Mouse (Mus musculus): ENCODE measurements at regions not wholly inside any gene's neighbourhood (a gene's known extent, or its start where the extent isn't known, plus 50 kb on each side); places are given as distances from the start of the nearest gene placed in this dataset.

DNA sequence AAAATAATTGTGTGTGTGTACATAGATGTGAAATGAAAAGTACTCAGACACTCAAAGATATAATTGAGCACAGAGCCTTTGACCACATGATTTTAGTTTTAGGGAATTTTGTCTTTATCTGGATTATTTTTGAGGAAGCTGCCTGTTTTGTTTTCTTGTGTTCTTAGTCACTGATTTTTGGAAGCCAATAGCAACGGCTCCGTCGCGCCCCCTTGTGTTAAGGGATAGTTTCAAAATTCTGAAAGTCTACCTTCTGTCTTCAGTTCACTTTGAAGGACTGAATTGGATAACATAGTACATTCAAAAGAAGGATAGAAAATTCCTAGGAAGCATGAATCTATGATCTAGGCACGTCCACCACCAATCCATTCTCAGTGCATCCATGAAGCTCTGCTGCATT is 185.8 kb upstream of the Sash1 start:
- DNase-seq (ENCODE audit: low spot score in 2 of 2), result peak in 1 of 2 experiments; percentile 17

GRCm38 (mm10) chr10:9069608-9070190 is 183.8 kb upstream of the Sash1 start:
- DNase-seq (ENCODE audit: low spot score in 2 of 2), result no peak

- no peak for DNase-seq (ENCODE audit: low spot score in 2 of 2)
Measured at GRCm38 (mm10) chr10:9066566-9066965, 180.7 kb upstream of the Sash1 start.

DNA sequence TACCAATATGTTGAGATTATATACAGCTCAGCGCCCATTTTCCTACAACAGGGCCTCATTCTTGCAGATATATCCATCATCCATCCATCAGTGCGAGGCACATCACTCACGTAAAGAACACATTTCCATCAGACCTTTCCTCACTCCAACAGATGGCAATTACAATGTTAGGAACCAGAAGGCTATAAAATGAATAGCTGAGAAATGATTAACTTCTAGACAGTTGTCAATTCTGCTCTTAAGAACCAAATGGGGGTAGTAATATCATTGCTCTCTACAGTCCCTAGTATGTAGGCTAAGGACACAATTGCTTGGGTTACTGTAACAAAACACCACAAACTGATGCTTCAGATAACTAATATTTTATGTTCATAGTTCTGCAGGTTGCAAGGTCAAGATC is 176.1 kb upstream of the Sash1 start:
- no peak for DNase-seq (ENCODE audit: low spot score in 2 of 2)

- DNase-seq (ENCODE audit: low spot score in 2 of 2), result no peak
Measured at GRCm38 (mm10) chr10:9055274-9055673, 169.4 kb upstream of the Sash1 start.

DNA sequence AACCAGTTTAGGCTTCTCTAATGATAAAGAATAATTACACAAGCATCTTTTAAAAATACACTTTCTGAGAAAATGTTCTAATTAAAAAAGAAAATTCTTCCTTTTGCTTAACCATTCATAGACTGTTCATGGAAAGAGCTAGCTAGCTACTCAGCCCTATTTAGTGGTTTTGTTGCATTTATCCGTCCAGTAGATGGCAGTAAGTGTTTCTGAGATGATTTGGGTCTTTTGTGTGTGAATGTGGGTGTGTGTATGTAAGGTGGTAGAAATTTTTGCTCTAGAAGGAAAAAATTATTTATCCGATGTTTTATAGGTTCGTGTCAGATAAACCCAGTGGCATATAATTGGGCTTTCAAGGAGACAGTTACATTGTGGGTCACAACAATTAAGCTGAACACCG is 167.5 kb upstream of the Sash1 start:
- DNase-seq (ENCODE audit: low spot score in 2 of 2), result peak in 1 of 2 experiments; percentile 33

GRCm38 (mm10) chr10:9047341-9047740 is 161.5 kb upstream of the Sash1 start:
- DNase-seq (ENCODE audit: low spot score in 2 of 2), result no peak

DNA sequence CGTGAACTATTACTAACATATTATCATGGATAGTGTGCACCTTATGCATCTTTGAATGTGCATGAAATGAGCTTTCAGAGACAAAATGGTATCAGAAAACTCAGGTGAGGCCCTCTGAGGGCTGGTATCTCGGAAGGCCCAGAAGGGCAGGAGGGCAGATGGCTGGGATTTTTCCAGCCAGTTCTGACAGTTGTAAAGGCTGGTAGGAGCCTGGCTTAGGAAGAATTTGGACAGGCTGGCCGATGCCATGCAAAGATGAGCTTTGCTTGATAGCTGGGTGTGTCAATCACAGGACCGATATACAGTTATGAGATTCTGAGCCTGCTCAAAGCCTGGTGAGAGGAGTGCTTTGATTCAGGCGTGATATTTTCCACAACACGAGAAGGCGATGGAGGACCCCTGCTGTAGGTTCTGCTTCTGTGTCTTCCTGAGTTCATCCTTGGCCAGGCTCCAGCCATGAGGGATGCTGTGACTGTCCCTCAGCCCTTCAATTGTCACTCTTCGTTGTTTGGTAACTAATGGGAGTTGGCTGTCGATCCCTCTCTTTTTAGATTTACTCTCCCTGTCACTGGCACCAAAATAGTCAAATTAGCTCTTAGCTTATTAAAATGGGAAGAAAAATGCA is 159.0 kb upstream of the Sash1 start:
- no peak for DNase-seq (ENCODE audit: low spot score in 2 of 2)

GRCm38 (mm10) chr10:9043507-9043906 is 157.6 kb upstream of the Sash1 start:
- no peak for DNase-seq (ENCODE audit: low spot score in 2 of 2)

DNA sequence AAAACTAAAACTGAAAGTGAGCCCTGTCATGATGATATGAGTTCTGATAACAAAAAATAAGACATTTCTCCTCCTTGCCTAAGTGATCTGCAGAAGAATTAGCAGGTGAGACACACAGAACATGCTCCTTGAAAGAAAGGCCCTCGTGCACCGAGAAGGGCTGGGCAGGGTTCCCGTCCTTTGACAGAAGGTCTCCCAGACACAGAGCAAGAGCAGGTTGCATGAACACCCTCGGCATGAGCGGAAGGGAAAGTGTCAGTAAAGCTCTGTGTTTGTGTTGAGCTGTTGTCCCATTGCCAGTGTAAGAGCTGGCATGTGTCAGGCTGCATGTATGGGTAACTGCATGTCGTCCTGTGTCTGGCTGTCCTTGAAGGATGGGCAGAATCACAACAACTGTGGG is 144.6 kb upstream of the Sash1 start:
- no peak for DNase-seq (ENCODE audit: low spot score in 2 of 2)

- DNase-seq (ENCODE audit: low spot score in 2 of 2), result no peak
Measured at GRCm38 (mm10) chr10:9029506-9029905, 143.6 kb upstream of the Sash1 start.

GRCm38 (mm10) chr10:9027070-9027807 is 141.4 kb upstream of the Sash1 start:
- DNase-seq (ENCODE audit: low spot score in 2 of 2), result peak; percentile 44 to 49

DNA sequence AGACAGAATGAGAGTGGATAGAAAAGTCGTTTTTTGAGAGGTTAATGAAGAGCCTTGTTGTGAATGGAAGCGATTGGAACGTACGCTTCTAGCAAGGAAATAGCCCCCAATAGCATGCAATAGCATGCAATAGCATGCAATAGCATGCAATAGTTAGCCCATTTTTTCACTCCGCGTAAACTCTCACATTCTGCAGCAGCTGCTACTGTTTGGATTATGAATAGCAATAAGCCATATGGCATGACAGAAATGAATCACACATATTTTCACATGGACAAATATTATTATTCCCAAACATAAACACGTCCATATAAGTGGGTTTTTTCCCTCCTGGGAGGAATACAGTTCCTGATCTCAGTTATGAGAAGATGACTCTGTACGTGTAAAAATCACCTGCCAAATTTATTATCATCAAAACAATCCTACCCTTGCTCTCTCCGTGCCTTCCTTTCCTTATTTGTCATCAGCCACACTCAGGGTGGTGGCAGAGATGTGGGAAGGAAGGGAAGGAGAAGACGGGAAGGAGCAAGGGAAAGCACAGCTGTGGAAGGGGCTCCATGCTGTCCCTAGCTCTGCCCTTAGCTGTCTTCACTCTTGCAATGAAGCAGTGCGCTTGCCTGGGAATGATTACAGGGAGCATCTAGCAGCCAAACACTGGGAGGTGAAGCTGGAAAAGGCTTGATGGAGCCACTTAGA is 129.1 kb upstream of the Sash1 start:
- DNase-seq (ENCODE audit: low spot score in 2 of 2), result peak in 1 of 2 experiments; percentile 12

GRCm38 (mm10) chr10:9013549-9013925 is 127.7 kb upstream of the Sash1 start:
- no peak for DNase-seq (ENCODE audit: low spot score in 2 of 2)

GRCm38 (mm10) chr10:9012829-9013548 is 127.1 kb upstream of the Sash1 start:
- peak; percentile 66 to 72 for DNase-seq (ENCODE audit: low spot score in 2 of 2)

- no peak for DNase-seq (ENCODE audit: low spot score in 2 of 2)
Measured at GRCm38 (mm10) chr10:9011906-9012305, 126.0 kb upstream of the Sash1 start.

DNA sequence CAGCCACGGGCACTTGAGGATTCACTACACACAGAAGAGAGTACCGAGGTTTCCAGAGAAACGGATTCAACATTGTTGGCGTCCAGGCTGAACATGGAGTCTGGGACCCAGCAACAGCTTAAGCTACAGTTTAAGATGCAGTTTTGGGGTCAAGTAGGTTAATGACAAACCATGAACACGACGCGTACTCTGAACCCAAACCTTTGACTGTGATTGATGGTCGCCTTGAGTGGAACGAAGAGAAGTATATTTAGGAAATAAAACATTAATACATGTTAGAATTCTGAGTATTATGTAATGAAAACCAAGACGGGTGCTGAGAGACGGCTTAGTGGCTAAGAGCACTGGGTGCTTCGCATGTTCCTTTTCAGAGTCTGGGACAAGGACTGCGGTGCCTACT is 124.3 kb upstream of the Sash1 start:
- no peak for DNase-seq (ENCODE audit: low spot score in 2 of 2)

DNA sequence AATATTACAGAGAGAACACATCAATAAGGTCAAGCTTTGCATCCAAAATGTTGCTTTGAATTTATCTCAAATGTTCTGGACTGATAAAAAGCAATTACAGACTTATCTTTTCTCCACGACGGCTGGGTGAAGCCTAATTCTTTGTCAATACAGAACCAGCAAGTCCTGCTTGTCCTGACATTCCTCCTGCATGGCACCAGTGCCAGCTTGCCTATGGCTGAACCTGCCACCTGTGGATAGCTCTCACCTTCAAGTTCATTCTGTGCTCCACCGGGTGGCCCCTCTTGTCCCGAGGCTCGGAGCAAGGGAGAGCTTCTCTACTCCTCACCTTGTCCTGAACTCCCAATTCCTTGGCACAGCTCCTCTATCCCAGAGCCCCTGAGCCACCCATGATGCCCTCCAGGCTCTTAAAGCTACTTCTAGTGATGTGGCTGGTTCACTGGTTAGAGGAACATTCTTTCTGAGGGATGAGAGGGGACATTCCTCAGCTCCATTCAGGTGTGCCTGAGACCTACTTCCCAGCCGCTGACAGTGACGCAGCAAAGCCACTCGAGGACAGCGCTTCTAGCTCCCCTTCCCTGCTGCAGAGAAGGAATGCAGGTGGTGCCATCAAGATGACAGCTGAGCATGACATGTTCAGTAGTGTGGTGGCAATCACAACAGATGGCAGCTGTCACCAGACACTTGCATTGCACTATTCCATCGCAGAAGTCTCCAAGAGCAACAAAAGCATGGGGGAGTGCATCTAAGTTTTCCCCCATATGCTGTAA is 119.5 kb upstream of the Sash1 start:
- DNase-seq (ENCODE audit: low spot score in 2 of 2), result peak in 1 of 2 experiments; percentile 12

- no peak for DNase-seq (ENCODE audit: low spot score in 2 of 2)
Measured at GRCm38 (mm10) chr10:9002261-9002660, 116.4 kb upstream of the Sash1 start.

DNA sequence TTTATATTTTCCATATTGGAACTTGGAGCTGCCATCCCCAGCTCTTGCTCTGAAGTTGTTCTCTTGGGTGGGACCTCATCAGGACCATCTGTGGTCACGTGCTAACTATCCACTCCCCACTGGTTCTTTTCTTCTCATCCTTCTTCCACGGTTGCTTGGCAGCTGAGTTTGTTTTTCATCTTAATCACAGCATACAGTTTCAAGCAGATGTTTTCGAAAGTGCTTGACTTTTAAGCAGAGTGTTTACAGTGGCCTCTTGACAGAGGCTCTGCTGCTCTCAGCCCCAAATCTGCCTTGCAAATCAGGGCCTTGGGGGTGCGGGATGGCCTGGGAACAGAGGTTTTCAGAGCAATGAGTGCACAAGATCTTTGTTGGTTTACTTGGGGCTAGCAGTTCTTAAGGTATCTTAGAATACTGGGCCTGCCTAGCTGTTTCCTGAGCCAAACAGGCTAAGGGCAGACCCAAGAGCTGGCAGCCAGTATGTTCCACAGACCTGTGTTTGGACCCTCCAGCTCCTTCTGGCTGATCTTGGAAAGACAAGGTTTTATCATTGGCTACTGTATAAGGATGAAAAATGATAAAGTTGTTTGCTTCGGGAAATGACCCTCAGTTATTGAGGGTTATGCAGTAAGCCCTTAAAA is 113.0 kb upstream of the Sash1 start:
- no peak for DNase-seq (ENCODE audit: low spot score in 2 of 2)

DNA sequence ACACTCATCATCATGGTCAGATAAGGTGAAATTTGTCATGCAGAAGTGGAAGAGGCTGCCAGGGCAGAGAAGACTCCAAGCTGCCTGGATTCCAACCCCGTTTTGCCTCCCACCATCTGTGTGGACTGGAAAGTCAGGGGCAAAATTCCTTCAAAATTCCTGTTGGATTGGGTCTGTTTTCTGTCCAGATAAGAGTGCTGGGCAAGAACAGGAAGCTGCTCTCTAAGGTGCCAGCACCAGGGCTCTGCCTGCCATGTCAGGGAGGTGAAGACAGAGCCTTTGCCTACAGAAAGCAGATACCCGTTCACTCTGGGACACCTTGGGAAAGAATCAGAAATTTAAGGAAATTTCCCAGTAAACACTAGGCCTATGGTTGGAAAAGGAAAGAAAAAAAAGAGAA is 112.5 kb upstream of the Sash1 start:
- DNase-seq (ENCODE audit: low spot score in 2 of 2), result no peak
